Mouse (Mus musculus) adrenal gland, adult 18-20 months (tissue): ENCODE data around the gene Sos1. TPM values are rescaled to one million over a fixed set of nuclear protein-coding genes. Genes with fewer than 3 reads are reported as not detected.
"Not testable (repeated sequence)": the region's sequence is repeated elsewhere in the genome, so short reads cannot be mapped to it uniquely, and the experiment has no call there.

Source experiments
- DNase-seq, 2 experiments: peaks; one replicate each; pipeline ENCODE4 v3.0.0; 2021 to 2022; ENCODE audit warnings: low spot score in 2 of 2
- total RNA-seq, 2 experiments: library from RNA; stranded (reverse); gene quantifications; 1 replicate in 1 of 2; 2 replicates in 1 of 2; pipeline ENCODE4 v1.2.3; 2021

Gene Sos1
- total RNA-seq, 2 experiments from 2014 or later: 21.8 to 27.2 TPM

DNA sequence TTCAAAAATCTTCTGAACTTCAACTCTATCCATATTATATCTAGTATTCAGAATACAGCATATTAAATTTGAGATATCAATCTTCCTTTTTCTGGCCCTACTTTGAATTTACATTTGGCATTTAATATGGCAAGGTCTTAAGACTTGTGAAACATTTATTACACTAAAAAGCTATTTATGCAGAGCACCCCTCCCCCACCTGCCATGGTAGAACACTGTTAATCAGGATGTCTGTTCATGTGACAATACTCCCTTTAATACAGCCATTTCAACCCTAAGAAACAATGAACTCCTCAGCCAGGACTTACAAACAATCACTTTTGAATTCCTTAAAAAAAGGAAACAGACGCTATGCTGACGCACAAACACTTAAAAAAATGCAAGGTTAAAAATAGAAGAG lies 52.3 kb downstream of the Sos1 start:
- no peak for DNase-seq

DNA sequence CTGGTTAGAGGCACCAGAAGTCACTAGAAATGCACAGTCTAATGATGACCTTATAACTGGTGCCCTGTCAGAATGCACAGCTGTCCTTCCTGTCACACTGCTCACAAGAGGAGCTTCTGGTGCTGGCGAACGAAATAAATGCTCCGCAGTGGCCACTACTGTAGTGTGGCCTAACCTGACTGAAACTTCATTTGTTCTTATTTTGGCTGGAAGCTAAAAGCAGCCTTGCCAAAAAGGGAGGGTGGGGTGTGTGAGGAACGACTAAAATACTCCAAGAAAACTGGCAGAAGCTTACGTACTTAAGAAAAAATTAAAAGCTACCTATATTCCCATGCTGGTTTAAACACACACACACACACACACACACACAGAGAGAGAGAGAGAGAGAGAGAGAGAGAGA lies 53.4 kb downstream of the Sos1 start:
- no peak for DNase-seq

DNA sequence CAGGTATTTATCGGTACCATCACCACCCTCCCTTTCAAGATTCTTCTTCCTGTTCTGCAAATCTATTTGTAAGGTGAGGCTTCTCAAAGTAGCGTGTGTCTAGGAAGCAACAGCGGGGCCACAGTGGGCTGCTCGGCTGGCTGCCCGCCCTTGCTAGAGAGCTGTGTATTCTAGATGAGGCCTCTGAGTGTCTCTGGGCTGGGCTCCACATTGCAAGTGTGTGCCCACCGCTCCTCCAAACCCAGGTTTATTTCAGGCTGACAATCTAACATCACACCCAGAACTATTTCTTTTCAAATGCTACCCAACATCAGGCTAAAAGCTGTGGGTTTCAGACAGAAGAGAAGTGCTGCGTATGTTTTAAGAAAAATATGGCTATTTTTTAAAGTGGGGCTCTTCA lies 54.1 kb downstream of the Sos1 start:
- no peak for DNase-seq

DNA sequence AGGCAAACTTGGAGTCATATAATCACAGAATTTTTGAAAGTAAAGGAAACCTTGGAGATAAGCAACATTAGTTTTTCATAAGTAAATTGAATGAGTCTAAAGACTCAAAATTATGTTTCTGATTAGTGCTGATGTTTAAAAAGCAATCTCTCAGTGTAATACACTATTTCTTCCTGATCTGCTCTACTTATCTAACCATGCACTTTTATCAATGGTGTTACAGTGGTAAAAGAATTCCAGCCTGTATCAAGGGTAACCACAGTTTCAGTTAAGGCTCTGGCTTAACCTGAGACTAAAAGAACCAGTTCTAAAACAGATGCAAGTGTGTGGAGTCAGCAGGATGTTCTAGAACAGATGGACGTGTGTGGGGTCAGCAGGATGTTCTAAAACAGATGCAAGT lies 59.3 kb downstream of the Sos1 start:
- no peak for DNase-seq

DNA sequence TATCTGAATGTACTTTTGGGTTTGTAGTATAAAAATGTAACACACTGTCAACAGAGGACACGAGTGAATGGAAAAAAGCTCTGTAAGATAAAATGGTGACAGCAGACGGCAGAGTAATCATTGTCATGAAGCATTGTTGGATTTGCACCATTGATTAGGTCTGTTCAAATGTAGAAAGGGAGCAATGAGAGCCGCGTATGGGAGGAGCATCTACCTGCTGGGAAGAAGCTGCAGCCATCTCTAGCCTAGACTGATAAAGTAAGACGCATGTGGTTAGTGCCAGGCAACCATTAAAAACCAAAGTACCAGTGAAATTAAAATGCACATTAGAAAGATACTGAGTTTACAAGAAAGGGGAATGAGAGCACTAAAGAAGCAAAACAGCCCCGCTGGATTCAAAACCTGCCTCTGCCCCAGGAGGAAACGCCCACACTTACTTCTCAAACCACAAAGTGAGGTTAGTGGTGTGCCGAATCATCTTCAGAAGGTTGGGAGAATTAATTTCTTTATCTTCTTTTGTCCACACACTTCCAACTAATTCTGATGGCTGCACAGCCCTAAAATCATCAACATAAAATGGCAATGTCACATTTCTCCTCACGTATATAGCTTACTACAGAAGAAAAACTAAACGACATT lies 61.6 kb downstream of the Sos1 start:
- no peak for DNase-seq

DNA sequence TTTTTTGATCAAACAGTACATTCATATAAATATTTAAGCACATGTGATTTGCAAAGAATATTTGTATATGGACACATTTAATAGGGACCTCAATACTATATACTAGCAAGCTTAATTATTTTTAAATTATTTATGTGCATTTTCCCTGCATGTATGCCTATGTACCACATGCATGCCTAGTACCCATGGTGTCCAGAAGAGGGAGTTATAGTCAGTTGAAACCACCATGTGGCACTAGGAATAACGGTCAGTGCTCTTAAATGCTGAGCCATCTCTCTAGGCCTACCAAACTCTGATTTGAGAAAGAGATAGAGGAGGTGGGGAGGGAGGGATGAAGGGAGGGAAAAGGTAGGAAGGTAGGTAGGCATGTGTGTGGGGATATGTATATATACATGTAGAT lies 69.1 kb downstream of the Sos1 start:
- no peak for DNase-seq

DNA sequence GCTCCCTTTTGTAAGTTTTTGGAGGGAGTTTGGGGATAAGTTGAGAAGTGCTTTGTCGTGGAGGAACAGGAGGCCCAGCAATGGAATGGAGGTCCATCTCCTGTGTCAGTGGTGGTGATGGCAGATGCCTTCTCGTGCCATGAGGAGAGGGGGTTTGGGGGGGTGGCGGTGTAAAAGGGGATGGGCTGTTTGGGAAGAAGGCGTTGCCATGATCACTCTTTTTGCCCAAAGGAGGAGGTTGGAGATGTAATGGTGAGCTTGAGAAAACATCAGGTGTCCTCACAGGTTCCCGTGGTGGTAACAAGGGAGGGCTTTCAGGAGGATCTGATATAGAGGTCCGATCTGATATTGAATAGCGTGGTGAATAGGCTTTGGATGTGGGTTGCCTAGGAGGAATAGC lies 82.0 kb downstream of the Sos1 start:
- no peak for DNase-seq

DNA sequence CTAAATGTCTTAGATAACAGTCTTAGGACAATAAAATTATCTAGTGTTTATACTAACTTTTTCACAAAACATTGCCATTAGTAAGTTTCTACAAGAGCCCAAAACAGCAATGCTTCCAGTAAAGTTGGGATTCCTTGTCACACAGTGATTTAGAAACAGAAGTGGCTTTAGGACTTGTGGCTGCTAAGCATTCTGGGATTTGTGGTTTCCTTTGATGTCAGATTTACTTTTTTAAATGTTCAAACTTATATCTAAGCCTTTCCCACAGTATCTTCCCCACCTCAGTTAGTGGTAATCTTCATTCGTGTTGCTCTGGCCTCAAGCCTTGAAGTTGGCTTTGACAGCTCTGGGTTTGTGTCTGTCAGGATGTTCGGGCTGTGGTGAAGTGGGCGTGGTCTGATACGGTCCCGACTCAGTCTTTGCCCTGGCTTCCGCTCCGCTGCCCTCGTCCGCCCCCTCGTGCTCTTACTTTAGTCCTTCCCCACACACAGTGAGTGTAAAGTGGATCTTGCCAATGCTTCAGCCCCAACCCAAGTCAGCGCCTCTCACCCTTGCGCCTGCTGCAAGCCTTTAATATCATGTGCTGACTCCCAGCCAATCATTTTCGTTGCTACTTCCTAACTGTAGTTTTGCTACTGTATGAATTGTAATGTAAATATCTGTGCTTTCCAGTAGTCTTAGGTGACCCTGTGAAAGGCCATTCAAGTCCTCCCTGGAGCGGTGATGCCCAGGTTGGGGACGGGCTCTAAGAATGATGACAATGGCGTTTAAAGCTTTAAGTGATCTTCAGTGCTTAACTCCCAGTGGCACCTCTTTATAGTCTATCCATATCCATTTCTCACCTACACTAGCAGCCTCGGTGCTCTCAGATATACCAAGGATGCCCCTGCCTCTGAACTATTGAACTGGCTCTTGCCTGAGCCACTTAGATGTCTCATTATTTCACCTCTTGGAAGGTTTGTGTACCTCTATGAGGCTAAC lies 88.5 kb downstream of the Sos1 start:
- DNase-seq: peak; percentile 25 to 31

DNA sequence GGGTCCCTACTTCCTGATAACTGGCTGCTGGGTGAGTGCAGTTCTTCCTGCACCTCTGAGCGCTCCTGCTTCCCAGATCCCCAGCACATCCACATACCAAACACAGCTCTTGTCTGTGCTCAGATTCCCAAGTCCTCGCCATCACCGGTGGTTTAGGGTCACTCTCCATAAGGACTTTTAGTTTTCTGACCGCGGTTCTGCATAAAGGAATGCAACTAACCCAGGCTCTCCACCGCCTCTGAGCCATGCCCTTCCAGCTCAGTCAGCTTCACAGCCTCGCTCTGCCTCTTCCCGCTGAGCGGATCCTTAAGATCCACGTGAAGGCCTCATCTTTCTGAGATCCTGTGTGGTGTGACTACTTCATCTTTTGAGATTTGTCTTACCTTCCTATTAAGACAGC lies 90.2 kb downstream of the Sos1 start:
- DNase-seq: no peak

DNA sequence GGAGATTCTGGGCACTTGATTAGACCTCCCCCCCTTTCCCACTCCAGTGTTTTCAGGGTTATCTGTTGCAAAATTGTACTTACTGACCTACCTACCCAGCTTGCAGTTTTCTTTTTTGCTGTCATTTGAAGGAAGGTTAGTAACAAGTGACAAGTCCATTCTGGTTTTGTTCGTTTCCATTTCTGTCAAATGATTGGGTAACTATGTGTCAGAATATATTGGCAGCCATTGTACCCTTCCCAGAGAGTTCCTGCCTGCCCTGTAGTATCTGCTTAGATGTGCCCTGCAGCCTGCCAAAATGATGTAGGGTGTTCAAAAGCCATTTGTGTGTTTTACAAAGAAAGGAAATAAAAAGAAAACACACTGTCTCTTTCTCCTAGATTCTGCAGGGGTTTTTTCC lies 94.6 kb downstream of the Sos1 start:
- no peak for DNase-seq

DNA sequence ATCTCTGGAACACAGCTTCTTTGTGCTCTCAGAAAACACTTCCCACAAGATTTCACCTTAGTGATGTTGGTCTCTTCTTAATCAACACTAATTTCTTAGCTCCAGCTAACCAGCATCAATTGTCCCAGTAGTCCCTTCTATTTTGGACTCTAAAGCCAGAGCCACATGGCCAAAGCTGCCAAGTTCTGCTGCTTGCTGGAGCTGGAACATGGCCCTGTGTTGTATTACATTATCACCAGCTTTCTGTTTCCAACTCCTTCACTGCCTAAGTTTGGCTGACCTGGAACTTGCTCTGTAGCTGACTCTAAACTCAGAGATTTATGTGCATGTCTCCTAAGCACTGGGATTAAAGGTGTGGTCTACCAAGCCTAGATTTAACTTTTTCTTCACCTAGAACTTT lies 101.9 kb downstream of the Sos1 start:
- DNase-seq: not testable (repeated sequence)

DNA sequence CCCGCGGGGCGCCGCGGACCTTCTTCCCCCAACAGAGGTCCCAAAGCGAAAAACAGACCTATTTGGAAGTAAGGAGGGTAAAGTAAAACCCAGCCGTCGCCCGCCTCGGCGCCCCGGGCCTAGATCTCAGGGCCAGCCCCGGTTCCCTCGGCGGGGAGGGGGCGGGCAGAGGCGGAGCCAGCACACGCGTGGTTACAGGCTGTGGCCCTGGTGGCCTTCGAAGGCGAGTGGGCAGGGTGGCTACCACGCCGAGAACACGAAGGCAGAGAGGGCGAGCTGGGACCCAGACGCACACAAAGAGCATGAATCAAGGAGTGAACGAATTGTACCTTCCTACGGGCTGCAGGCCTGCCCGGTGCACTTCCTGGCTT lies 106.5 kb downstream of the Sos1 start:
- no peak for DNase-seq

DNA sequence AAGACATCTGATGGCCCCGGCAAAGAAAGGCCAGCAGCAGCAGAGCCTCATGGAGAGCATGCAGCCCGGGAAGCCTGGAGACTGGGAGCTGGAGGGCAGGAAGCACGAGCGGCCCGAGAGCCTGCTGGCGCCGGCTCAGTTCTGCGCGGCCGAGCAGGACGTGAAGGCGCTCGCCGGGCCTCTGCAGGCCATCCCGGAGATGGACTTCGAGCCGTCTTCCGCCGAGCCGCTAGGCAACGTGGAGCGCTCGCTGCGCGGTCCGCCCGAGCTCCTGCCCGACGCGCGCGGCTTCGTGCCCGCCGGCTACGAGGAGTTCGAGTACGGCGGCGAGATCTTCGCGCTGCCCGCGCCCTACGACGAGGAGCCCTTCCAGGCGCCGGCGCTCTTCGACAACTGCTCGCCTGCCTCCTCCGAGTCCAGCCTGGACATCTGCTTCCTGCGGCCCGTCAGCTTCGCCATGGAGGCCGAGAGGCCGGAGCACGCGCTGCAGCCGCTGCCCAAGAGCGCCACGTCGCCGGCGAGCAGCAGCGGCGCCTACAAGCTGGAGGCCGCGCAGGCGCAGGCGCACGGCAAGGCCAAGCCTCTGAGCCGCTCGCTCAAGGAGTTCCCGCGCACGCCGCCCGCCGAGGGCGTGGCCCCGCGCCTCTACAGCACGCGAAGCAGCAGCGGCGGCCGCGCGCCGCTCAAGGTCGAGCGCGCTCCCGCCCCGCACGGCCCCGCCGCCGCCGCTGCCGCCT lies 107.1 kb downstream of the Sos1 start, which contains the start of gene Gm10190:
Gene Gm10190, minus strand, starts transcription at position 553 of the 737 bp plus-strand sequence.
- DNase-seq: peak; percentile 78 to 79

DNA sequence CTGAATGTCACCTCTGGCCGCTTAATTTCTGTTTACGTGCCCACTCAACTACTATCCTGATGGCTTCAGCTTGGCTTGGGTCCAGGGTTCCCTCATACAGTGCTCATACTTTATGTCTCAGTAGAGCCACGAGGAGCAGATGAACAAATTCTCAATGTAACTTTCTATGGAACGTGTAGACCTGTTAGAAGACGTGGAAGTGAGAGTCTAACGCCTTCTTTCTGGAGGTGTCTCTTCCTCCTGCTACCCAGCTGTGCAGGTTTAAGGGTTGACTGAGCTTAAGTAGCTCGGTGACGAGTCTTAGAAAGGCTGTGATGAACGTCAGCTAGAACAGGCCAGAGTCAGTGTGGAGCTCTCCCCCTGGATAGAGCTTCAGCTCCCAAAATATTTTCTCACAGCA lies 111.6 kb downstream of the Sos1 start:
- no peak for DNase-seq

DNA sequence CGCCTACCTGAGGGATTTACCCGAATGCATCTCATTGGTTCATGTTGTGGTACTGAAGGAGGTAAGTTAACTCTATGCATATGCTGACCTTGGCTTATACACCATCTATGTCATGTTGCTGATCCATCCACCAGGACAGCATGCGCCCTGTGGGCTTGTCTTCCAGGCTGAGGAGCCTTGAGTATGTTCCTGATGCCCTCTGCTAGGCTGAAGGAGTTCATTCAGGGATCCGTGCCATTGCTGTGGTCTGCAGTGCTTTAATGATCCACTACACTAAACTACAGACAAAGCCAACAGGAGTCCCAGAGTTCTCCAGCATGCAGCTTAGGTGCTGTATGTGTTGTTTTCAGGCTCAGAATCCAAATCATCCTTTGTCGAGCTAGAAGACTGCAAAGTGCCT lies 113.0 kb downstream of the Sos1 start:
- no peak for DNase-seq

DNA sequence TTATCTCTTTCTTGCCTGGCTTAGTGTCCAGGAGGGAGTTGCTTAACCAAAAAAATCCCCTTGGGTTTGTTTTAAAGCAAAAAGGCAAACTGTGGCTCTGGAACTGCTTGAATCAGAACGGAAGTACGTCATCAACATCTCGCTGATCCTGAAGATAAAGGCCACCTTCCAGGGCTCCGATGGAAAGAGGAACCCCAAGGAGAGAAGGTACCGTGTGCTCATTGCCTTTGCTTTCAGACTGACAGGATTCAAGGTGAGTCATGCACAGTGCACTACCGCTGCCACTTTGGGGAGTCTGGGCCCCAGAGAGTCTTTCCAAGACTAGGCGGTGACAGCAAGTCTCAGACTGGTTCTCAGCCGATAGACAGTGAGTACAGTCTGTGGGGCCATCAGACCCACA lies 120.0 kb downstream of the Sos1 start:
- no peak for DNase-seq

DNA sequence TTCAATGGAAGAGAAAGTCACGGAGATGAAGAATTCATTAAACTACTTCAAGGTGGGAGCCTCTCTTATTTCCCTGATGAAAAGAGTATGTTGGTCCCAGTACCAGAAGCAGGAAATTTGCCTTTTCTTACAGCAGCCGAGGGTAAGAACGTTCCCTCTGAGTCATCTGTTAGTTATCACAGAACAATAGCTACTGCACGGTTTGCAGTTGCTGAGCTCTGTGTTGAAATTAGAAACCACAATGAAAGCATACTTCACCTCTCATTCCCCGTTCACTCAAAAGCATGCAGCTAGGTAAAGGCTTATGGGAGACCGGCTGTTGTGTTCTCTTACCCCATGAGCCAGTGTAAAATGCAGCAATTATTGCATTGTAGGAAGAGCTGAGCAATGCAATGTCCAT lies 133.0 kb downstream of the Sos1 start:
- DNase-seq: no peak

DNA sequence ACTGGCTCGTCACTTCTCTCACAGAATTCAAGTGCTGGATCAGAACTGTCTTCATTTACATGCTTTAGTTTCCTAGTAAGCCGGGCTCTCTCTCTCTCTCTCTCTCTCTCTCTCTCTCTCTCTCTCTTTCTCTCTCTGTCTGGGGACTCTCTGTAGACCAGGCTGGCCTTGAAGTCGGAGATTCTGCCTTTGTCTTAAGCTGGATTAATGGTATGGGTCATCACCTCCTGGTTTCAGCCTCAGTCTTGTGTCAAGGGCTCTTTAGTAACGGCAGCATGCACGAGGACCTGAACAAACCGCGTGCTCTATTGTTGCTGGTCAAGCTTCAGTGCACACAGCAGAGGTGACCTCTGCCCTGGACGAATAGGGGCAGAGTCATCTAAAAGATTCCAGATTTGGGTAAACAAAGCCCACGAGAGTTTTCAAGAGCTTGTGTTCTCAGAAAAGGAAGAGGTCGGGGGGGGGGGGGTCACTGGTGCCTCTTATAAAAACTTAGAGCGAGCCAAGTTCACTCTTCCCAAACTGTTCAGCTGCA lies 133.6 kb downstream of the Sos1 start:
- no peak for DNase-seq

DNA sequence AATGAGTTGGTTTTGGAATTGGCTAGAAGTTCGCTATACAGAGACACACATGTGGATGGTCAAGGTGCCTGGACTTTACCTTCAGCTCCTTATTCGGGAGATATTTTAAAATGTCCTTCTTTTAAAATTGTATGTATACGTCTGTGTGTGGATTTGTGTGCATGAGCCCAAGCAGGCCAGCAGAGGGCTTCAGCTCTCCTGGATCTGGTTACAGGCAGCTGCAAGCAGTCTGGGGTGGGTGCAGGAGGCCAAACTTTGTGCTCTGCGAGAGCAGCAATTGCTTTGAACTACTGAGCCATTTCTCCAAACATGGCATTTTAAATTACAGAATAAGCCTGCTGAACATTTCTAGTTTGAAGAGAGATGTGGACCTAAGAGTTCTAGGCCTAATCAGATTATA lies 135.0 kb downstream of the Sos1 start:
- no peak for DNase-seq
